Comparison of ENCODE assay signal across 20 mouse cellular contexts in the genomic region with DNA sequence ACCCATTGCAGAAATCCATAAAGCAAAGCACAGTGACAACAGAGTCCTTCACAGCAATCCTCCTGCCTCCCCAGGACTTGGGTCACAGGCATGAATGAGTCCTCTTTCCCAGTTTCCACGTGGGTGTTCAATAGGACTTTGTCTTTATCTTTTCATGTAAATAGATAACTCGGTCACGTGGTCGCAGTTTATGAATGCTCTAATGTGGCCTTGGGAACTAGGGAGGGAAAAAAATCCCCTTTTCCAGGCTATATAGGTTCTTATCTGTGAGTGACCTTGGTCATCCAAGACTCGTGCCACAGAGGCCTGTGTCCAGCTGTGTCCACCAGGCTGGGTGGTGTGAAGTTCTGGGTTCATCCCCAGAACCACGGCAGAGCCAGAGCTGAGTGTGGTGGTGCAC.
"Had no signal": no experiment of that assay in that cellular context is flagged by ENCODE, and none has a peak within 500 bp of the region (broad histone marks: within the 10 kb centered on the region; RNA-seq: fewer than 3 reads in every experiment).

No protein-coding gene starts in this region.

- DNase-seq: kidney, adult 18-20 months; kidney, adult 9 months; kidney, postnatal 14 days; kidney, postnatal 4 days; layer of hippocampus, adult 9-11 months; liver, embryonic 13.5 days; lung, embryonic 14.5 days; lung, postnatal 36 days; right cerebral cortex, adult 18-20 months; right cerebral cortex, postnatal 14 days; thymus, postnatal 25 days had no signal

- H3K27ac ChIP-seq: hindbrain, postnatal 0 days; liver, embryonic 13.5 days; midbrain, embryonic 10.5 days; midbrain, embryonic 13.5 days; neural tube, embryonic 13.5 days had no signal

- H3K9me3 ChIP-seq: liver, embryonic 13.5 days; megakaryocyte, embryonic 14.5 days; midbrain, embryonic 10.5 days; midbrain, embryonic 13.5 days; neural tube, embryonic 13.5 days had no signal

- H3K9ac ChIP-seq: liver, embryonic 13.5 days; lung, embryonic 14.5 days; midbrain, embryonic 13.5 days; neural tube, embryonic 13.5 days had no signal

- H3K4me2 ChIP-seq: liver, embryonic 13.5 days; lung, embryonic 14.5 days; midbrain, embryonic 13.5 days; neural tube, embryonic 13.5 days had no signal

- ATAC-seq: hindbrain, postnatal 0 days; inflammation-experienced regulatory T-cells, adult 6 months; lung, postnatal 0 days; midbrain, embryonic 13.5 days; midbrain, embryonic 16.5 days had no signal

- H3K36me3 ChIP-seq: liver, embryonic 13.5 days; midbrain, embryonic 10.5 days; midbrain, embryonic 13.5 days; neural tube, embryonic 13.5 days had no signal

- H3K4me3 ChIP-seq: liver, embryonic 13.5 days; megakaryocyte, embryonic 14.5 days; midbrain, embryonic 10.5 days; midbrain, embryonic 13.5 days; myocyte; neural tube, embryonic 13.5 days had no signal

- H3K4me1 ChIP-seq: liver, embryonic 13.5 days; megakaryocyte, embryonic 14.5 days; midbrain, embryonic 10.5 days; midbrain, embryonic 13.5 days; neural tube, embryonic 13.5 days had no signal
